Mouse (Mus musculus) cortical plate, adult 2 months (tissue): ENCODE measurements around the gene Clic1. TPM values are rescaled to one million over a fixed set of nuclear protein-coding genes. Genes with fewer than 3 reads are reported as not detected.
A peak's percentile ranks its signal among the peaks of the same experiment; 100 is the strongest.

Experiments
- H3K27ac ChIP-seq: fragments of 200-500 bp; 2 replicates; pipeline ENCODE4 v1.5.1; 2012; ENCODE audit warnings: low read length, control low read depth, inconsistent platforms; ENCODE audit not compliant: insufficient read depth
- H3K4me1 ChIP-seq: fragments of 200-500 bp; 2 replicates; pipeline ENCODE4 v1.6.1; 2011; ENCODE audit warnings: low read length; ENCODE audit not compliant: control insufficient read depth, insufficient read depth
- H3K4me3 ChIP-seq: fragments of 200-500 bp; 2 replicates; pipeline ENCODE4 v1.5.1; 2011; ENCODE audit warnings: mild to moderate bottlenecking, low read length, control low read depth; ENCODE audit not compliant: insufficient read depth
- CTCF ChIP-seq: fragments of 200-500 bp; IDR thresholded peaks from 2 replicates; pipeline ENCODE4 v1.5.1; 2011; ENCODE audit warnings: mild to moderate bottlenecking, control low read depth, low read length; ENCODE audit not compliant: insufficient read depth; ENCODE audit errors: extremely low read depth
- POLR2A ChIP-seq: fragments of 200-500 bp; IDR thresholded peaks from 2 replicates; pipeline ENCODE4 v1.6.1; 2011; ENCODE audit warnings: mild to moderate bottlenecking, low read length, control low read depth; ENCODE audit not compliant: insufficient read depth; ENCODE audit errors: extremely low read depth
- polyA plus RNA-seq: library from polyadenylated mRNA; depleted of rRNA; stranded (reverse); fragments of >200 nt; gene quantifications from 2 replicates; pipeline ENCODE4 v1.2.3, GENCODE M21; 2012

Clic1 gene
- polyA plus RNA-seq, 1 experiment, result 18.4 TPM

- Histone ChIP-seq H3K27ac (no peak overlapping the region), H3K4me3 (no peak overlapping the region), H3K4me1 (no peaks in the 10 kb centered on the region)
- no peak for TF ChIP-seq CTCF
- no peak for TF ChIP-seq POLR2A
These were observed 4.6 kb upstream of the Clic1 start for GRCm38 (mm10) chr17:35044904-35045806.

- TF ChIP-seq CTCF (no peak), POLR2A (no peak)
- H3K4me1 ChIP-seq, result no peaks in the 10 kb centered on the region
- H3K4me3 ChIP-seq, result peak overlapping the region; percentile 19
- no peak overlapping the region for H3K27ac ChIP-seq
These were observed 3.7 kb upstream of the Clic1 start for GRCm38 (mm10) chr17:35045807-35046680.

- H3K27ac ChIP-seq, result no peak within 1 kb of the TSS
- TF ChIP-seq CTCF (no peak), POLR2A (no peak)
- H3K4me3 ChIP-seq, result peak within 1 kb of the TSS; percentile 19
- no peaks in the 10 kb centered on the region for H3K4me1 ChIP-seq
These were observed 2.9 kb upstream of the Clic1 start, which contains the start of gene Msh5 for GRCm38 (mm10) chr17:35046681-35047455. Msh5 (minus strand) TSS chr17:35046745.

GRCm38 (mm10) chr17:35047688-35048087 is 2.1 kb upstream of the Clic1 start:
- H3K4me1 ChIP-seq, result no peaks in the 10 kb centered on the region
- no peak for TF ChIP-seq POLR2A
- TF ChIP-seq CTCF, result no peak
- no peak overlapping the region for H3K27ac ChIP-seq
- no peak overlapping the region for H3K4me3 ChIP-seq

GRCm38 (mm10) chr17:35048149-35048931 is 1.4 kb upstream of the Clic1 start:
- Histone ChIP-seq H3K4me3 (no peak overlapping the region), H3K4me1 (no peaks in the 10 kb centered on the region), H3K27ac (no peak overlapping the region)
- TF ChIP-seq CTCF (no peak), POLR2A (no peak)

- no peak for TF ChIP-seq POLR2A
- no peak for TF ChIP-seq CTCF
These were observed 780 bp upstream of the Clic1 start for GRCm38 (mm10) chr17:35048932-35049440.

GRCm38 (mm10) chr17:35050126-35050750 is 472 bp downstream of the Clic1 start:
- 0 out of 2 replicates have a peak, but pooled peaks have one; percentile 7 for TF ChIP-seq POLR2A
- TF ChIP-seq CTCF, result no peak
- H3K27ac ChIP-seq, result peak overlapping the region; percentile 33

More at GRCm38 (mm10) chr17:35048932-35049440, 780 bp upstream of the Clic1 start:
- Histone ChIP-seq H3K4me1 (no peaks in the 10 kb centered on the region), H3K4me3 (no peak overlapping the region), H3K27ac (no peak overlapping the region)

More at GRCm38 (mm10) chr17:35050126-35050750, 472 bp downstream of the Clic1 start:
- Histone ChIP-seq H3K4me3 (peak overlapping the region; percentile 27), H3K4me1 (no peaks in the 10 kb centered on the region)
